Mouse (Mus musculus): ENCODE data around the gene Asic4.
A peak's percentile ranks its signal among the peaks of the same experiment; 100 is the strongest.

Asic4 gene

DNA sequence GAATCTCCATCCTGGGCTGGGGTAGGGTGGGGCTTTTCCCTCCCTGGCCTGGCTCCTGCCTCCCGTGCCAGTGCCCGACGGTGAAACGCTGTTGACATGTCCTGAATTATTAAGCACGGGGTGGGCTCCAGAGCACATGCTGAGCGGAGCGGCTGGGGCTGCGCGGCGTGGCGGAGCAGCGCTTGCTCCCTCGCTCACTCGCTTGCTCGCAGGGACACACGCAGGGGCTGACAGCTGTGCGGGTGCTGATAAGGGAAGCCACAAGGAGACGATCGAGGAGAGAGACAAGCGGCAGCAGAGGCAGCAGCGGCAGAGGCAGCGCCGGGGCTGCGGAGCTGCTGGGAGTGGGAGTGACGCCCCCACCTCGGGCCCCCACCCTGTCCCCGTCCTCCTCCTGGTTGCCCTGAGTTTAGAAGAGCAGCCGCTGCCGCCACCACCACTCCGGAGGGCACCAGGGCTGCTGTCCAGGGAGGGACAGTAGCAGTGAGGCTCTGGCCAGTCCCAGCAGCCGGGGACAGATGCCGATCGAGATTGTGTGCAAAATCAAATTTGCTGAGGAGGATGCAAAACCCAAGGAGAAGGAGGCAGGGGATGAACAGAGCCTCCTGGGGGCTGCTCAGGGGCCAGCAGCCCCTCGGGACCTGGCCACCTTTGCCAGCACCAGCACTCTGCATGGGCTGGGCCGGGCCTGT is at the start of gene Asic4:
Asic4 (plus strand) TSS at position 123 of the 692 bp plus-strand sequence.
- no peak for DNase-seq

DNA sequence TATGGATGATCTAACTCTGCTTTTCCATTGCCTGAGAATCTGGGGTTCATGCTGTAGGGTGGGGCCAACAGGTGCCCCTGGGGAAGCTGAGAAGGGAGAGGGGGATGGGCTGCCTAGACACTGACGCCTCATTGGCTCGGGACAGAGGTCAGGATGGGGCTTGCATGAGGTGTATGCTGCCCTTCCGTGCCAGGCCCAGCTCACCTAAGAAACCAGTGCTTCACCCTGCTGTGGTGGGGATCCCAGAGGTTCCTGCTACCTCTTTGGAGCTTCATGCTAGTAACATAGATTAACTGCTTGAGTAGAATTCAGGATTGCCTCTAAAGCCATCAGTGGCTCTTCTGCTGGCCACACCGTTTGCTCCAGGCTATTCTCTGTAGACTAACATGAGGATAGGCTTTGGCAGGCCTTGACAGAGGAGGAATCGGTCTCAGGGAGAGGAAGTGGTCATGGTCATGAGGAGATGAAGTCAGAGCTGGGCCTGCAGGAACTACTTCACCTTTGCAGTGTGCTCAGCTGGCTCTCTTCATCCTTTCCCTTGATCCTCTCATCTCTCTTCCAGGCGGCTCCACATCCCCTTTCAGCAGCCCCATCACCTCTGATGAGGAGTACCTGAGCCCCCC is 49.6 kb upstream of the Asic4 start:
- DNase-seq, result no peak

DNA sequence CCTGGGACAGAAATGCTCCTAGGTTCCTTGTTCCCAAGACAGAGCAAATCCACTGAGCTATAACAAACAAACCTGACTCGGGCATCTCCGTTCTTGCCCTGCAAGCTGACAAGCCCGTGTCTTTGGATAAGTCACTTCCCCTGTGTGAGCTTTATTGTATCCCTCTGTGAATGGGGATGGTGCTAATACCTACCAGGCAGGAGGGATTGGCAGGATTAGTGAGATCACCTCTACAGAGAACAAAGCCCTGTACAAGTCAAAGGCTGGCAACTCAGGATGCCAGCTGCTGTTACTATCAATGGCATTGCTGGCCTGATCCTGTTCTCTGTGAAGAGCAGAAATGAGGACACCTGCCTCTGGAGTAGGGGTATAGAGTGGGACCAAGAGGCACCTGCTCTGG is 44.7 kb upstream of the Asic4 start:
- no peak for DNase-seq

DNA sequence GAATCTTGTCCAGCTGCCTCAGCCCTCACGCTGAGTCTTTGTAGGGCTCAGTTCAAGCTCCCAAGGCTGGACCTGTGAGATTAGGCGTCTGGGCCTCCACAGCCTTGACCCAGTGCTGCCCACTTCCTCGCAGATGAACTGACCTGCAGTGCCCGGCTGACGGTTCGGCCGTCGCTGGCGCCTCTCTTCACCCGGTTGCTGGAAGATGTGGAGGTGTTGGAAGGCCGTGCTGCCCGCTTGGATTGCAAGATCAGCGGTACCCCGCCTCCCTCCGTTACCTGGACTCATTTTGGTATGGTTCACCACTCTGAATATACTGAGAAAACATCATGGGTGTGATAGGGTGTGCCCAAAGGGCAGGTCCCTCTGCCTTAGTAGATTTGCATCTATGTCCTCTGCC is 44.1 kb upstream of the Asic4 start:
- no peak for DNase-seq

DNA sequence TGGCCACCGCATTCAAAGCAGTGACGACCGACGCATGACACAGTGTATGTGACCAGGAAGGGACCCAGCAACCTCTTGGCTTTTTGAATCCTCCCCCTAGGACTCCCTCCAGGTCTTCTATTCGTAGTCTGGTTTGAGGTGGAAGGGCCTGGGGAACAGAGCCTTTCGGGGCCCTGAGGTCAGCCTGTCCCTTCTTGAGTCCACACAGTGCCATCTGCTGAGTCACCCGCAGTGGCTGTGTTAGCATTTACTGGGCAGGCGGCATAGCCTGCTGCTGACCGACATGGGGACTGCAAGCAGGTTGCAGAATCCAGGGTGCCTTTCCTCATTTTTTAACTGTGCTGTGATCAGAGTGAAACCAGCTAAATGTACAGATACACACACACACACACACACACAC is 43.2 kb upstream of the Asic4 start:
- no peak for DNase-seq

DNA sequence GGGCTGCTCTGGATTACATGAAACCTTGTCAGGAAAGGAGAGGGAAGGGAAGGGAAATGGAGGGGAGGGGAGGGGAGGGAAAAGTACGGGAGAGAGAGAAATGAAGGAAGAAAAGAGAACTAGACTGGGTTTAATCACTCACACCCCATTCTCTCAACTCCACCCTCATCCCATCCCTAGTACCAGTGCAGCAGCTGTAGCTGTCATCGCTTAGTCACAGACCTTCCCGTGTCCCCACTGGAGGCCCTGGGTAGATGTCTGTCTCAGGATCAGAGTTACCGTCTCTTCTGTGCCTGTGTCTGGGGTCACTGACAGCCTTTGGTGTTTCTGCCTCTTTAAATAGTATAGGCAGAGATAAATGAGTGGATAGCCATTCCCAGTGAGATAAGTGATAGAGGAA is 42.0 kb upstream of the Asic4 start:
- DNase-seq, result no peak

DNA sequence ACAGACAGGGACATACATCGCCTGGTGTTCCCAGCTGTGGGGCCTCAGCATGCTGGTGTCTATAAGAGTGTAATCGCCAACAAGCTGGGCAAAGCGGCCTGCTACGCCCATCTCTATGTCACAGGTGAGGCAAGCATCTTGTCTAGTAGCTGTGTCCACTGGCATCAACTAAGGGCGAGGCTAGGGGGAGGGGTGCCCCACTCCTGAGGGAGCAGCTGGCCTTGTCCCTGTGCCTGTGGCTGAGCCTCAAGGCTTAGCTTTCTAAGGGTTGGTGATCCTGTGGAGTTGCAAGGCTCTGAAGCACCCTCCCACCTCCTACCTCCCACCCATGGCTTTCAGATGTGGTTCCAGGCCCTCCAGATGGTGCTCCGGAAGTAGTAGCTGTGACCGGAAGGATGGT is 40.3 kb upstream of the Asic4 start:
- DNase-seq, result no peak

DNA sequence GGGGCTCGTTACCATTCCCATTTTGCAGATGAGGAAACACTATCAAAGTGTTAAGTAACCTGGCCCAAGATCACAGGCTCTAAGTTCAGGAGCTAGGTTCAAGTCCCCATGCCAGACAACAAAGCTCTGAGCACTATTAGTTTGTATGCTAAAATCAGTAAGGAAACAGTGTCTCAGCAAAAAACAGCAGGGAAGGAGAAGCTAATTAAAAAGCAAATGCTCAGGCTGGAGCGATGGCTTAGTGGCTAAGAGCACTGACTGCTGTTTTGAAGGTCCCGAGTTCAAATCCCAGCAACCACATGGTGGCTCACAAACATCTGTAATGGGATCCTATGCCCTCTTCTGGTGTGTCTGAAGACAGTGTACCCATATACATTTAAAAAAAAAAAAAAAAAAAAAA is 38.0 kb upstream of the Asic4 start:
- no peak for DNase-seq

DNA sequence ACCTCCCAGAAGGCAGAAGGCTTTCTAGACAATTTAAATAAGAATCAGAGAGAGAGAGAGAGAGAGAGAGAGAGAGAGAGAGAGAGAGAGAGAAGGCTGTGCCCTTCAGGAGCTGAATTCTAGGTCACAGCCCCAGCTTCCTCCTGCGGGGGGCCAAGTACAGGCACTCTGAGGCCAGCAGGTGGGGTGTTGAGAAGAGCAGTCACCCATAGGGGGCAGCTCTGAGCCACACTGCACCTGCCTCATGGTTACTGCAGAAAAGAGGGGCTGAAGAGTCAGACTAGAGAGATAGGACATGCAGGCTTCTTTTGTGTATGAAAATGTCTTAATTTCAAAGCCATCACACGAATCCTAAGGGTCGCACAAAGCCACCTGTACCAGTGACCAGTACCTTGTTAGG is 36.5 kb upstream of the Asic4 start:
- DNase-seq, result peak in 1 of 2 experiments; percentile 17

DNA sequence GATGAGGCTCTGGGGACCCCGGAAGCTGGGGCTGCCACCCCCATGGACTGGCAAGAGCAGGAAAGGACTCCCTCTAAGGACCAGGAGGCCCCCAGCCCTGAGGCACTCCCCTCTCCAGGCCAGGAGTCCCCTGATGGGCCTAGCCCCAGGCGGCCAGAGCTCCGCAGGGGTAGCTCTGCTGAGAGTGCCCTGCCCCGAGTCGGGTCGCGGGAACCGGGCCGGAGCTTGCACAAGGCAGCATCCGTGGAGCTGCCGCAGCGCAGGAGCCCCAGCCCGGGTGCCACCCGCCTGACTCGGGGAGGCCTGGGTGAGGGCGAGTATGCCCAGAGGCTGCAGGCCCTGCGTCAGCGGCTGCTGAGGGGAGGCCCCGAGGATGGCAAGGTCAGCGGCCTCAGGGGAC is 28.4 kb upstream of the Asic4 start:
- no peak for DNase-seq

DNA sequence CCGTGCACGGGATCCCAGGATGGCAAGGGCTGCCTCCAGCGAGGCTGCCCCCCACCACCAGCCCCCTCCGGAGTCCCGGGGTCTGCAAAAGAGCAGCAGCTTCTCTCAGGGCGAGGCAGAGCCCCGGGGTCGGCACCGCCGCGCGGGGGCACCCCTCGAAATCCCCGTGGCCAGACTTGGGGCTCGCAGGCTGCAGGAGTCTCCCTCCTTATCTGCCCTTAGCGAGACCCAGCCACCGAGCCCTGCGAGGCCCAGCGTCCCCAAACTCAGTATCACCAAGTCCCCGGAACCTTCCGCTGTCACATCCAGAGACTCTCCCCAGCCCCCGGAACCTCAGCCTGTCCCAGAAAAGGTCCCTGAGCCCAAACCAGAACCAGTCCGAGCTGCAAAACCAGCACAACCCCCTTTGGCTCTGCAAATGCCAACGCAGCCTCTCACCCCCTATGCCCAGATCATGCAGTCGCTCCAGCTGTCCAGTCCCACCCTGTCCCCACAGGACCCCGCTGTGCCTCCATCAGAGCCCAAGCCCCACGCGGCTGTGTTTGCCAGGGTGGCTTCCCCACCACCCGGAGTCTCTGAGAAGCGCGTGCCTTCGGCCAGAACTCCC is 27.9 kb upstream of the Asic4 start:
- no peak for DNase-seq

DNA sequence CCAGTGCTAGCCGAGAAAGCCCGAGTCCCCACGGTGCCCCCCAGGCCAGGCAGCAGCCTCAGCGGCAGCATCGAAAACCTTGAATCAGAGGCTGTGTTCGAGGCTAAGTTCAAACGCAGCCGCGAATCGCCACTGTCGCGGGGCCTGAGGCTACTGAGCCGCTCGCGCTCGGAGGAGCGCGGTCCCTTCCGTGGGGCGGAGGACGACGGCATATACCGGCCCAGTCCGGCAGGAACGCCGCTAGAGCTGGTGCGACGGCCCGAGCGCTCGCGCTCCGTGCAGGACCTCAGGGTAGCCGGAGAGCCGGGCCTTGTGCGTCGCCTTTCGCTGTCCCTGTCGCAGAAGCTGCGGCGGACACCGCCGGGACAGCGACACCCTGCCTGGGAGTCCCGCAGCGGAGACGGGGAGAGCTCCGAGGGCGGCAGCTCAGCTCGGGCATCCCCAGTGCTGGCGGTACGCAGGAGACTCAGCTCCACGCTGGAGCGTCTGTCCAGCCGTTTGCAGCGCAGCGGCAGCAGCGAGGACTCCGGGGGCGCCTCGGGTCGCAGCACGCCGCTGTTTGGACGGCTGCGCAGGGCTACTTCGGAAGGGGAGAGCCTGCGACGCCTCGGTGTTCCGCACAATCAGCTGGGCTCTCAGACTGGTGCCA is 27.3 kb upstream of the Asic4 start:
- no peak for DNase-seq

DNA sequence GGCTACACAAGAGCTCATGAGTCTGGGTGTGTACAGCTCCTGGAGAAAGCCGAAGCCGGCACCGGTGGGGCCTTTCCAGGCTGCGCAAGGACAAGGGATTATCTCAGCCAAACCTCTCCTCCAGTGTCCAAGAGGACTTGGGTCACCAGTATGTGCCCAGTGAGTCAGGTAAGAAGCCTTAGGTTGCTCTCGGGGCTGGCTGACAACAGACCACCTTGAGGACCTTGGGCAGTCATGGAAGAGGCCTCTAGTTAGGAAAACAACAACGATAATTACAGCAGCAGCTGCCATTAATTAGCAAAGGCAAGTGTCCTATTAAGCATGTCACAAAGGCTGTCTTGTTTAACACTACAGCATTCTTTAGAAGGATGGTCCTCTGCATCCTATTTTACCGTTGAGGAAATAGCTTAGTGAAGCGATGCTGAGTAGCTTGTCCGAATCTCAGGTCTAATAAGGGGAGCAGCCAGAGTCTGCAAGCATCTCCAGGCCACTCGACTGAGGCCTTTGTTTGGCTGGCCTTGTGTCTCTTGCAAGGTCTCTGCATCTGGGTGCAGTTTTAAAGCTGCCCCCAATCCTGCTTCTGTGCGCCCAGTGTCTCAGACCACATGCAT is 26.4 kb upstream of the Asic4 start:
- no peak for DNase-seq

DNA sequence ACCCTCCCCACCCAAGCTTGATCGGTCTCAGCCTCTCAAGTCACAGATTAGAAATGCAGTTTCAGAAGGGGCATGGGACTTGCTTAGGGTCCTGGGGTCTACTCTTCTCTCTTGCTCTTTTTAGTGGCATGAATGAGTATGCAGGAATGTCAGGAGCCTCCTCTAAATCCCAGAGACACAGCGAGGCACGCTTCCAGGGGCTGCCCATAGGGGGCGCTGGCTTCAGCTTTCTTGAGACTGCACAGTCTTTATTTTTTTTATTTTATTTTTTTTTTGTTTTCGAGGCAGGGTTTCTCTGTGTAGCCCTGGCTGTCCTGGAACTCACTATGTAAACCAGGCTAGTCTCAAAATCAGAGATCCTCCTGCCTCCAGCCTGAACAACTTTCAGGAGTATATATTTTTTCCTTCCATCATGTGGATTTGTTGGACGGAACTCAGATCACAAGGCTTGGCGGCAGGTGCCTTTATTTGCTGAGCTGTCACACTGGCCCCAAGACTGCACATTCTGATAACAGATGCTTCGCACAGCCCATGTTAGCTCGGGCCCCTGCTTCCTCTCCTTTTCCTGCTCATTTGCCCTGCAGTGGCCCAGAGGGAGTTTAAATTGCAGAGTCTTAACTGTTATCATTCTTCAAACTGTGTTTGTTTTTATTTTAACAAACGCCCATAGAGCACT is 24.3 kb upstream of the Asic4 start:
- DNase-seq, result peak in 1 of 2 experiments; percentile 32

DNA sequence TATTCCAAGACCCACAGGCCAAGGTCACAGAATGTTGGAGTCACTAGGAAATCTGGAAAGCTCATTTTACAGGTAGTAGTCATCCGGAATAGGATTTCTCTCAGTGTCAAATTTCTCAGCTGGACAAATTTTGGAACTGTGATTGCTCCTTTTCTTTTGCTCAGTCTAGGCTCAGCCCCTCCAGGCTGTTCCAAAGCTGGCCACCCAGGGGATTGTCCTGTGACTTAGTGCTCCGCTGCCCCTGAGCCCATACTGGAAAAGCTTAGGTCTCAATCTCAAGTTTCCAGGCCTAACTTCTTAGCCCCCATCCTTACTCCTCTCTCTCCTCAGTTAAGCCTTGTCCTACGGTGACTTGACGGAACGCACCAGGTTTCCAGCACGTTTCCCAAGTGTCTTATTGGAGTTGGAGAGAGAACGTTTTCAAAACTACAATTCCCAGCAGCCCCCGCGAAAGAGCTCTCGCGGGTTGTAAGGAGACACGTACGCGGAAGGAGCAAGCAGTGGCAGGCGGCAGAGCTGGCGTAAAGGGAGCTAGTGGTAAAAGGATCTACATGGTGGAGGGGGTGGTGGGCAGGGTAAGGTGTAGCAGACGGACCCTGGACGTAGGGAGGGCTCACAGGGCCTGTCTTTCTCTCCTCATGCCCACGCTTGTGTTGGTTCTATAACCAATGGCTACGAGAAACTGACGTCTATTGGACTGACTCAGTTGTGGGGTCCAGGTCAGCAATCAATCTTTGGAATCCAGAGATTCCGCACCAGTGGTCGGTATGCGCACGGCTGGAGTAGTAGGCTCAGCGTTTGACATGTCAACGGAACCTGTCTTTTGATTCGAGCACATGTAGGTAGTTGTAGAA is 14.5 kb upstream of the Asic4 start, which contains the start of gene Gmppa:
Gmppa (plus strand) TSS at position 456 of the 854 bp plus-strand sequence.
- peak; percentile 39 to 68 for DNase-seq

DNA sequence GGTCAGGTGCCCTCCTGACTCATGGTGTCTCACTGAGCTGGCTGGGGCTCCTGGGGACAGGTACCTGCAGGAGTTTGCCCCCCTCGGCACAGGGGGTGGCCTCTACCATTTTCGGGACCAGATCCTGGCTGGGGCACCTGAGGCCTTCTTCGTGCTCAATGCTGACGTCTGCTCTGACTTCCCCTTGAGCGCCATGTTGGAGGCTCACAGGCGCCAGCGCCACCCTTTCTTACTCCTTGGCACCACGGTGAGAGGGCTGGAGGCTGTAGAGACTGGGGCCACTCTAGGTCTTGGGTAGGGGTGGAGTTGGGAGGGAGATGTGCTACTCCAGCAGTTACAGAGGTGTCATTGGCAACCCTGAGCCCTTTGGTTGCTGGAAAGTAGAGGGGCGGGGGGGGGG is 11.5 kb upstream of the Asic4 start:
- no peak for DNase-seq

DNA sequence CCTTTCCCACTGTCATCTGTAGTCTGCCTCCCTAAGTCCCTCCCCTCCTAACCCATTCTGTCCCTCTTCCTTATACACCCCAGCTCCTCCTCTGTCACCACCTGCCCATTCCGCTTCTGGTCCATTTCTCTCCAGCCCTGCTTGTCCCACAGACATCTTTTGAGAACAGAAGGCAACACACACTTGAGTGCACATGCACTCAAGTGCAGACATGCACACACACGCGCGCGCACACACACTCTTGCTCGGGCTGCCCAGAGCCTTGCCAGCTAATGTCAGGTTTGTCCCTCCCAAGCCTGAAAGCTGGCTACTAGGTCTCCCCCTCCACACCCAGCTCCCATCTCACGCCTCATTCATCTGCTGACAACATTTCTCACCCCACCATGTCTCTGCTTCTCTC is 9.6 kb upstream of the Asic4 start:
- no peak for DNase-seq

DNA sequence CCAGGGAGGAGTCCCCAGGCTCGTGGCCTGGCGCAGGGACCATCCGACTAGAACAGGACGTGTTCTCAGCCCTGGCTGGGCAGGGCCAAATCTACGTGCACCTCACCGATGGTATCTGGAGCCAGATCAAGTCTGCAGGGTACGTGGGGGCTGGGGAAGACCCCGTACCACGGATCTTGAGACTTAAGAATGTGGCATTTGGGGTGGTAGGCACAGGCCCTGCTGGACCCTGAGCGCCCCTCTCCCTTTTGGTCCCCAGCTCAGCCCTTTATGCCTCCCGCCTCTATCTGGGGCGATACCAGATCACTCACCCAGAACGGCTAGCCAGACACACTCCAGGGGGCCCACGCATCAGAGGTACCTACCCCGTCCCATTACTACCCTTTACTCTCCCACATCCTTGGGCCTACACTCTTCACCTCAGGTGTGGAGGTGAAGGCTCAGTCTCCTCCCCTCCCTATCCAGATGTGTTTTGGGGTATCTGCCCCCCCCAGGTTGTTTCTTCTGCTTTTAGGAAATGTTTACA is 8.7 kb upstream of the Asic4 start:
- no peak for DNase-seq

DNA sequence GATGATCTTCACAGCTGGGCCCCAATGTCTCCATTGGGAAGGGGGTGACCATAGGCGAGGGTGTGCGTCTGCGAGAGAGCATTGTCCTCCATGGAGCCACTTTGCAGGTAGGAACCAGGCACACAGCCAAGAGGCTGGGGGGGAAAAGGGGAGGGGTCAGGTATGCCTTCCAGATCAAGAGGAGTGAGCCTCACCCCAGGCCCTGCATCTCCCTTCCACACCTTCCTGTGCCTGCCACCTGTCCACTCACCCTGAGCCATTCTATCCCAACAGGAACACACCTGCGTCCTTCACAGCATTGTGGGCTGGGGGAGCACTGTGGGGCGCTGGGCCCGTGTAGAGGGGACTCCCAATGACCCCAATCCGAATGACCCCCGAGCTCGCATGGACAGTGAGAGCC is 8.1 kb upstream of the Asic4 start:
- no peak for DNase-seq

DNA sequence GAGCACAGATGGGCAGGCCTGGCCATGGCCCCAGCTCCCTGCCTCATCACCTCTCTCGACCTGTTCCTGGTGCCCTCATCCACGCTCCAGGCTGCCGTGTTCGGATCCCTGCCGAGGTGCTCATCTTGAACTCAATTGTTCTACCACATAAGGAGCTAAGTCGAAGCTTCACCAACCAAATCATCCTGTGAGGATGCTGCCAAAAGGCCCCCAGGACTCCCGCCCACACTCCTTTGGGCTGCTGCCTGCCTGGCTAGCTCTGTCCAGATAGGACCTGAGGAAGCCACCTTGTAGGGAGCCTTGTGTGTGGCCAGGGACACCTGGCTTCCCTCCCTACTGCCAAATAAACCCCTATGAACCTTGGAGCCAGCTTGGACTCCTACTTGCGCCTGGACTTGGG is 7.4 kb upstream of the Asic4 start:
- no peak for DNase-seq

DNA sequence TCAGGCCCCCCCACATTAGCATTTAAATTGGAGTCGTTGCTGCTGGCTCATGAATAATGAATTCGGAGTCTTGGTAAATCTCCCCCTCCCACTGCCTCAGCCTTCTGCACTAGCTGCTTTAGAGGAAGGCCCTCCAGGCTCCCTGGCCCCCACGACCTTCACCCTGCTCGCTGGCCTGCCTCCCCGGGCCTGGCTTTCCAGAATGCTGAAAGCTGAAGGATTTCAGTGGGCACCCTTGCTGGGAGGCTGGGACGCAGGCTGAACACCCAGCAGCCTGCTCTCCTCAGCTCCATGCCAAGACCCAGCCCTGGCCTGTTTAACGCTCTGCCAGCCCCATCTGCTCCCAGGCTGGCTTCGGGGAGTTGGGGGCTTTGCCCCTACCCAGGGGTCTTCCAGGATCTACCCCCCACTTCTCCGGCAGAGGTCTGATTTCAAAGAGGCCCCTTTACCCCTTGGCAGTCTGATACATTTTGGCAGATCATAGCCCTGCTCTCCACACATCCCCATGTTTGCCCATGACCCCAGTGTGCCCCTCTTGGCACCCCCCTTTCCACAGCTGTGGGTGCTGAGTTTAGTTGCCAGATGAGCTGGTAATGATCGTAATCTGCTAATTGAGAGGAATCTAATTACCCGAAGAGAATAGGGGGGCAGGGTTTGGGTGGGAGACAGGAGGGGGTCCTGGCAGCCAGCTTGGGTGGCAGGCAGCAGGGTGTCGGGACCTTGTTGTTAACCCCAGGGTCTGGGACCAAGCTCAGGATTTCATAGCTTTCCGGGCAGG is 6.8 kb upstream of the Asic4 start:
- DNase-seq, result no peak

Measured in spleen, adult 18-20 months (tissue).